Mouse (Mus musculus): ENCODE data around the gene Clic6. TPM values are rescaled to one million over a fixed set of nuclear protein-coding genes. Genes with fewer than 3 reads are reported as not detected.

The Clic6 gene
- total and polyA plus RNA-seq, 3 experiments: not detected

DNA sequence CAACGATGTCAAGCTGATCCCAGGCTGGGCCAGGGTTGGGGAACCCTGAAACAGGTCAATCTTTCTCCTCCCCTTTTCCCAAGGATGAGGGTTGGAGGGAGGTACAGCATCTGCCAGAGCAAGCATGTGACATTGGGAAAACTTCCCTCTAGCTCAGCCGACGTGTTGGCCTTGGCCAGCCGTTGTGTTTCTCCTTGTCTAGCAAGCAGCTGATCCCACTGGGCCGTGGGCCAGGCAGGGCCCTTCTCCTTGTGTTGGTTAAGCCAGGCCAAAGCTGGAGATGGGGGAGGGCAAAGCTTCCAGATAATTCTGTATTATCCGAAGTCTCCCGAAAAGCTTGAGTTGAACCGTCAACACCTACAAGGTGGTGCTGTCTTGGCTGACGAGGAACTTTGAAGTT, 30.6 kb downstream of the Clic6 start:
- Histone ChIP-seq H3K9me3 (replicated peaks; ENCODE audit: insufficient read depth, low read length) (no peaks in the 10 kb centered on the region), H3K9ac (ENCODE audit: control insufficient read depth, low read depth, low read length, poor library complexity, severe bottlenecking) (no peak overlapping the region), H3K27me3 (ENCODE audit: control insufficient read depth in 1 of 2, insufficient read depth in 2 of 2, low read length in 2 of 2) (no peaks in the 10 kb centered on the region), H3K36me3 (ENCODE audit: control insufficient read depth in 1 of 2, insufficient read depth in 2 of 2, low read length in 2 of 2) (no peaks in the 10 kb centered on the region), H3K27ac (ENCODE audit: control insufficient read depth, low read depth, low read length) (no peak overlapping the region), H3K4me1 (ENCODE audit: control insufficient read depth in 1 of 2, insufficient read depth in 2 of 2, low read length in 2 of 2) (no peaks in the 10 kb centered on the region), H3K79me2 (ENCODE audit: control insufficient read depth, insufficient read depth, low read length, poor library complexity) (no peaks in the 10 kb centered on the region), H3K4me3 (ENCODE audit: control insufficient read depth in 1 of 2, insufficient read depth in 1 of 2, low read depth in 2 of 2, low read length in 2 of 2) (no peak overlapping the region)
- no peak for DNase-seq (ENCODE audit: low read depth, low spot score)
- TF ChIP-seq MEF2A (IDR thresholded peaks at IDR 0.05; ENCODE audit: extremely low read depth, insufficient replicate concordance, low read depth, low read length, poor library complexity, severe bottlenecking) (no peak), POLR2AphosphoS5 (IDR thresholded peaks at IDR 0.05; ENCODE audit: borderline replicate concordance, low read depth, low read length) (no peak), ZC3H11A (IDR thresholded peaks at IDR 0.05; ENCODE audit: low read depth, low read length) (no peak), CHD1 (IDR thresholded peaks at IDR 0.05; ENCODE audit: low read depth, low read length) (no peak), TAL1 (IDR thresholded peaks at IDR 0.05; ENCODE audit: low read length) (no peak), JUND (IDR thresholded peaks at IDR 0.05; ENCODE audit: low read depth, low read length) (no peak), SIN3A (IDR thresholded peaks at IDR 0.05; ENCODE audit: low read length) (no peak), EP300 (IDR thresholded peaks at IDR 0.05; ENCODE audit: low read depth in 1 of 2, low read length in 2 of 2) (no peak), MXI1 (IDR thresholded peaks at IDR 0.05; ENCODE audit: low read depth, low read length) (no peak)

DNA sequence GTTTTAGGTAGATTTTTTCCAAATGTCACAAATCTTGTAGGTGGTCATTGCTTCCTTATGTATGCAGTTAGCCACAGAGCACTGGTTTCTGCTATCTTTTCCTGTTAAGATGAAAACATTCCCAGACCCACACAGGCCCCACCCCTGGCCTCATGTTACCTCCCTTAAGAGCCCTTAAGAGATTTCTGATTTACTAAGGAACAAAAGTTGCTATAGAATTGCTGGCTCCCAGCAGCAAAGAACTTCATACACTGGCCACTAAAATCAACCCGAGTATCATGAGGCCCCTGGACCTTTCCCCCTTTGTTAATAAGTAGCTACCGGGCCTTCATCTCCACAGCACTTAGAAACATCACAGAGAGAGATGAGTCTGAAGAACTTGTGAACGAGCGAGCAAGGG, 33.2 kb downstream of the Clic6 start:
- Histone ChIP-seq H3K9me3 (replicated peaks; ENCODE audit: insufficient read depth, low read length) (no peaks in the 10 kb centered on the region), H3K4me3 (ENCODE audit: control insufficient read depth in 1 of 2, insufficient read depth in 1 of 2, low read depth in 2 of 2, low read length in 2 of 2) (no peak overlapping the region), H3K36me3 (ENCODE audit: control insufficient read depth in 1 of 2, insufficient read depth in 2 of 2, low read length in 2 of 2) (no peaks in the 10 kb centered on the region), H3K27me3 (ENCODE audit: control insufficient read depth in 1 of 2, insufficient read depth in 2 of 2, low read length in 2 of 2) (no peaks in the 10 kb centered on the region), H3K27ac (ENCODE audit: control insufficient read depth, low read depth, low read length) (no peak overlapping the region), H3K9ac (ENCODE audit: control insufficient read depth, low read depth, low read length, poor library complexity, severe bottlenecking) (no peak overlapping the region), H3K4me1 (ENCODE audit: control insufficient read depth in 1 of 2, insufficient read depth in 2 of 2, low read length in 2 of 2) (no peaks in the 10 kb centered on the region), H3K79me2 (ENCODE audit: control insufficient read depth, insufficient read depth, low read length, poor library complexity) (no peaks in the 10 kb centered on the region)
- no peak for DNase-seq (ENCODE audit: low read depth, low spot score)
- TF ChIP-seq E2F4 (IDR thresholded peaks at IDR 0.05; ENCODE audit: borderline replicate concordance, low read depth, low read length): no peak
- no peak for TF ChIP-seq TAL1 (IDR thresholded peaks at IDR 0.05; ENCODE audit: low read length)
- TF ChIP-seq POLR2AphosphoS5 (IDR thresholded peaks at IDR 0.05; ENCODE audit: borderline replicate concordance, low read depth, low read length): no peak
- no peak for TF ChIP-seq CHD1 (IDR thresholded peaks at IDR 0.05; ENCODE audit: low read depth, low read length)
- no peak for TF ChIP-seq TBP (IDR thresholded peaks at IDR 0.05; ENCODE audit: low read depth, low read length)
- TF ChIP-seq SIN3A (IDR thresholded peaks at IDR 0.05; ENCODE audit: low read length): no peak
- TF ChIP-seq GABPA (IDR thresholded peaks at IDR 0.05; ENCODE audit: low read depth, low read length): no peak
- TF ChIP-seq HCFC1 (IDR thresholded peaks at IDR 0.05; ENCODE audit: low read depth, low read length): no peak
- no peak for TF ChIP-seq SMC3 (IDR thresholded peaks at IDR 0.05; ENCODE audit: low read depth, low read length)
- no peak for TF ChIP-seq USF2 (IDR thresholded peaks at IDR 0.05; ENCODE audit: borderline replicate concordance in 1 of 2, insufficient read depth in 1 of 2, low read depth in 1 of 2, low read length in 2 of 2)
- no peak for TF ChIP-seq ZC3H11A (IDR thresholded peaks at IDR 0.05; ENCODE audit: low read depth, low read length)
- no peak for TF ChIP-seq MXI1 (IDR thresholded peaks at IDR 0.05; ENCODE audit: low read depth, low read length)
- no peak for TF ChIP-seq ZNF384 (IDR thresholded peaks at IDR 0.05; ENCODE audit: low read depth, low read length)
